Mouse (Mus musculus) stomach, embryonic 14.5 days (tissue): Measurements from ENCODE around the gene Gm28710. TPM values are rescaled to one million over a fixed set of nuclear protein-coding genes. Genes with fewer than 3 reads are reported as not detected.

ENCODE experiments used
- ATAC-seq: fragments of 200-750 bp; cut with Nextera tagmentation; 2 replicates; pipeline ENCODE4 v1.8.0; 2017; ENCODE audit warnings: low read depth, moderate TSS enrichment; ENCODE audit not compliant: insufficient number of reproducible peaks, insufficient read depth, low FRiP score
- H3K27ac ChIP-seq: fragments of 300-500 bp; sonication (generic); 2 replicates; pipeline ENCODE4 v1.5.1; 2014; ENCODE audit warnings: mild to moderate bottlenecking, low read length, moderate library complexity, mixed read lengths
- H3K27me3 ChIP-seq: fragments of 300-500 bp; sonication (generic); 2 replicates; pipeline ENCODE4 v1.6.1; 2014; ENCODE audit warnings: low read length, control low read depth, mixed read lengths; ENCODE audit not compliant: control insufficient read depth, insufficient read depth
- H3K36me3 ChIP-seq: fragments of 300-500 bp; sonication (generic); 2 replicates; pipeline ENCODE4 v1.6.1; 2014; ENCODE audit warnings: mild to moderate bottlenecking, control low read depth, low read length, moderate library complexity, mixed read lengths; ENCODE audit not compliant: control insufficient read depth, insufficient read depth
- H3K4me1 ChIP-seq: fragments of 300-500 bp; sonication (generic); 2 replicates; pipeline ENCODE4 v1.6.1; 2014; ENCODE audit warnings: low read length, control low read depth, mixed read lengths; ENCODE audit not compliant: control insufficient read depth, insufficient read depth
- H3K4me2 ChIP-seq: fragments of 300-500 bp; sonication (generic); replicated peaks from 2 replicates; pipeline ENCODE4 v1.6.1; 2014; ENCODE audit warnings: low read depth, low read length, control low read depth
- H3K4me3 ChIP-seq: fragments of 300-500 bp; sonication (generic); 2 replicates; pipeline ENCODE4 v1.5.1; 2014; ENCODE audit warnings: low read depth, low read length, control low read depth
- H3K9ac ChIP-seq: fragments of 300-500 bp; sonication (generic); replicated peaks from 2 replicates; pipeline ENCODE4 v1.6.1; 2014; ENCODE audit warnings: low read depth, mild to moderate bottlenecking, control low read depth, low read length, moderate library complexity, mixed read lengths
- H3K9me3 ChIP-seq: fragments of 300-500 bp; sonication (generic); 2 replicates; pipeline ENCODE4 v1.6.1; 2016; ENCODE audit warnings: low read depth, low read length, control low read depth; ENCODE audit not compliant: control insufficient read depth
- WGBS: fragments of 180-500 bp; shearing (Covaris S2); extraction: QIAGEN DNeasy Blood & Tissue Kit; methylation state at CpG from one replicate; pipeline ENCODE4 v1.1.7; 2014; 5-methylcytosine and 5-hydroxymethylcytosine counted together
- polyA plus RNA-seq: library from polyadenylated mRNA; unstranded; fragments of >200 nt; fragmentation: Nextera tagmentation; extraction: Ambion mirVana; gene quantifications from 2 replicates; pipeline ENCODE4 v1.2.1, GENCODE M21; 2014

Gene Gm28710
- polyA plus RNA-seq, 1 experiment from 2014 or later = not detected

DNA sequence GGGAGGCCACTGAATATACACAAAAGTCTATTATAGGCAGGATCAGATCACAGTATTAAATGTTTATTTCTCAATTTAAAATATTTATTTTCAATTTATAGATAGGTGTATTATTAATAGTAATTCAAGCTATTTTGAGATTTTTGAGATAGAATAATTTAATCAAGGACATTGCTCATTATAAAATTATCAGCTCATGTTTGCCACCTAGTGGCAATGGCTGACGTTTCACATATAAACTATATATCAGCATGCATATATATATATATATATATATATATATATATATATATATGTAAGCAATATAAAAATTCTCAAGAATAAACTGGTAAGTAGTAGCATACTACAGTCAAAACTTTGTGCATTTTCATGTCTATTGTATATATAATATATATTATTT is 102.6 kb downstream of the Gm28710 start:
- no peak for ATAC-seq
- Histone ChIP-seq H3K27me3 (no peaks in the 10 kb centered on the region), H3K9me3 (no peaks in the 10 kb centered on the region), H3K4me3 (no peak overlapping the region), H3K4me2 (no peak overlapping the region), H3K36me3 (no peaks in the 10 kb centered on the region), H3K27ac (no peak overlapping the region), H3K9ac (no peak overlapping the region), H3K4me1 (no peaks in the 10 kb centered on the region)
- WGBS = 7% methylated on average over 1 of the region's 1 CpGs

DNA sequence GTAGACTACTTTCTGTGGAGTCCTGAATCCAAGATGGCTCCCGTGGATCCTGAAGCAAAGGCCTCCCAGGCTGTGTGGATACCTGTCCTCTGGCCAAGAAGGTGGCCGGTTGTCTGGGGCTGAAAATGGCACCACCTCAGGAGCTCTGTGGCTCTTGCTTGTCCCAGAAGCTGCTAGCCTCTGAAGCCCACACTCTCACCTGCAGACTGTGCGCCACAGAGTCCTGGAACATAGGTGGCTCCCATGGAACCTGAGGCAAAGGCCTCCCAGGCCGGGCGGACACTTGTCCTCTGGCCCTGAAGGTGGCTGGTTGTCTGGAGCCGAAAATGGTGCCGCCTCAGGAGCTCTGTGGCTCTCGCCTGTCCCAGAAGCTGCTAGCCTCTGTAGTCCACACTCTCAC is 128.2 kb downstream of the Gm28710 start:
- no peak for ATAC-seq
- 94% methylated on average over 8 of the region's 8 CpGs for WGBS
- Histone ChIP-seq H3K4me3 (no peak overlapping the region), H3K4me1 (no peaks in the 10 kb centered on the region), H3K27me3 (no peaks in the 10 kb centered on the region), H3K9me3 (no peaks in the 10 kb centered on the region), H3K27ac (no peak overlapping the region), H3K36me3 (no peaks in the 10 kb centered on the region), H3K9ac (no peak overlapping the region), H3K4me2 (no peak overlapping the region)

DNA sequence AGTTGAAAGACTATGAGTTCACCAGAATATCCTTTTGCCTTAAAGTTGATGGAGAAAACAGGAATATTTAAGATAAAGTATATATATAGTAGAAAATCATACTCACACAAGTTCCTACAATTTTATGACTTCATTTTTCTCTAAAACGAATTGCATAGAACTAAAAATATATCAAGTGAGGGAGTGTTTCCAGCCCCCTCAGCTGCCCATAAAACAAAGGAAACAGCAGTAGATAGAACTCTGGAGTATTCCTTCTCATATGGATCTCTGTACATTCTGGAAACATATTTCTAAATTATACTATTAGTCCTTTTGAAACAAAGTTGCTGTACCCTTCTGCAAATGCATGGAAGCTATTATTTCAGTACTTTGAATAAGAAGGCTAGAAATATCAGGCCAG is 130.9 kb downstream of the Gm28710 start:
- no peaks in the 10 kb centered on the region for H3K36me3 ChIP-seq
- WGBS = 60% methylated on average over 1 of the region's 1 CpGs
- no peak overlapping the region for H3K27ac ChIP-seq
- H3K4me2 ChIP-seq = no peak overlapping the region
- H3K9me3 ChIP-seq = no peaks in the 10 kb centered on the region
- H3K9ac ChIP-seq = no peak overlapping the region
- no peak for ATAC-seq
- no peaks in the 10 kb centered on the region for H3K27me3 ChIP-seq
- no peak overlapping the region for H3K4me3 ChIP-seq
- H3K4me1 ChIP-seq = no peaks in the 10 kb centered on the region

Other genes starting within 250 kb of the Gm28710 start
- gene Hgf, start 238.3 kb upstream of the Gm28710 start, polyA plus RNA-seq = 4.3 and 4.5 TPM in 2 replicates